Mouse (Mus musculus) liver, embryonic 14.5 days (tissue): ENCODE data around the gene Celf1. TPM values are rescaled to one million over a fixed set of nuclear protein-coding genes. Genes with fewer than 3 reads are reported as not detected.

Experiments
- ATAC-seq: fragments of 200-750 bp; cut with Nextera tagmentation; 2 replicates; pipeline ENCODE4 v1.8.0; 2017; ENCODE audit warnings: moderate number of reproducible peaks, mild to moderate bottlenecking, moderate library complexity; ENCODE audit not compliant: insufficient read depth
- DNase-seq, 3 experiments: peaks; one replicate each; pipeline ENCODE4 v3.0.0-alpha.2; 2012 to 2013; ENCODE audit warnings: low read depth in 3 of 3, low spot score in 3 of 3
- H3K27ac ChIP-seq: fragments of 300-500 bp; sonication (generic); 2 replicates; pipeline ENCODE4 v1.5.1; 2014; ENCODE audit warnings: moderate library complexity, mild to moderate bottlenecking, control low read depth, inconsistent platforms
- H3K27me3 ChIP-seq: fragments of 300-500 bp; sonication (generic); 2 replicates; pipeline ENCODE4 v1.6.1; 2014; ENCODE audit warnings: mild to moderate bottlenecking, low read length, moderate library complexity; ENCODE audit not compliant: control insufficient read depth, insufficient read depth
- H3K36me3 ChIP-seq: fragments of 300-500 bp; sonication (generic); replicated peaks from 2 replicates; pipeline ENCODE4 v1.6.1; 2014; ENCODE audit warnings: low read depth; ENCODE audit not compliant: control insufficient read depth, insufficient read depth
- H3K4me1 ChIP-seq, 2 experiments: fragments of 200-500 bp in 1 of 2; fragments of 300-500 bp in 1 of 2; sonication (generic) in 1 of 2; replicated peaks; 2 replicates each; pipeline ENCODE4 v1.6.1; 2012 to 2014; ENCODE audit warnings: antibody characterized with exemption in 1 of 2, inconsistent platforms in 1 of 2, low read length in 1 of 2; ENCODE audit not compliant: control insufficient read depth in 2 of 2, insufficient read depth in 2 of 2
- H3K4me2 ChIP-seq: fragments of 300-500 bp; sonication (generic); 2 replicates; pipeline ENCODE4 v1.6.1; 2014; ENCODE audit warnings: low read depth, mild to moderate bottlenecking, control low read depth, moderate library complexity
- H3K4me3 ChIP-seq, 2 experiments: fragments of 200-500 bp in 1 of 2; fragments of 300-500 bp in 1 of 2; sonication (generic) in 1 of 2; 2 replicates each; pipeline ENCODE4 v1.5.1; 2012 to 2014; ENCODE audit warnings: low read depth in 2 of 2, low read length in 2 of 2, mild to moderate bottlenecking in 2 of 2, control low read depth in 1 of 2, inconsistent platforms in 1 of 2, moderate library complexity in 1 of 2; ENCODE audit not compliant: insufficient read depth in 1 of 2
- H3K9ac ChIP-seq: fragments of 300-500 bp; sonication (generic); replicated peaks from 2 replicates; pipeline ENCODE4 v1.6.1; 2014; ENCODE audit warnings: mild to moderate bottlenecking, control low read depth, moderate library complexity
- H3K9me3 ChIP-seq: fragments of 300-500 bp; sonication (generic); 2 replicates; pipeline ENCODE4 v1.6.1; 2016; ENCODE audit warnings: low read length, mixed read lengths; ENCODE audit not compliant: control insufficient read depth
- CTCF ChIP-seq: IDR thresholded peaks from 2 replicates; pipeline ENCODE4 v1.5.1; 2016; ENCODE audit warnings: antibody characterized with exemption, low read depth, control low read depth
- EP300 ChIP-seq: IDR thresholded peaks from 2 replicates; pipeline ENCODE4 v1.6.1; 2016; ENCODE audit warnings: antibody characterized with exemption, low read depth
- WGBS: fragments of 180-500 bp; shearing (Covaris S2); extraction: QIAGEN DNeasy Blood & Tissue Kit; methylation state at CpG from one replicate; pipeline ENCODE4 v1.1.7; 2014; ENCODE audit not compliant: insufficient replicate concordance; 5-methylcytosine and 5-hydroxymethylcytosine counted together
- polyA plus RNA-seq, 2 experiments: library from polyadenylated mRNA; depleted of rRNA in 1 of 2; stranded (reverse) in 1 of 2; unstranded in 1 of 2; fragments of >200 nt; fragmentation: Nextera tagmentation in 1 of 2; extraction: Ambion mirVana in 1 of 2; gene quantifications; 2 replicates each; pipeline versions ENCODE4 v1.2.1 to v1.2.3; 2012 to 2014

Gene Celf1
- polyA plus RNA-seq, 2 experiments, result 33.5 to 37.9 TPM

- ATAC-seq (no peak), DNase-seq (no peak)
- Histone ChIP-seq H3K4me1 (peaks cover 24 to 25% of the 10 kb centered on the region in 2 experiments), H3K4me3 (no peak overlapping the region), H3K9ac (no peak overlapping the region), H3K4me2 (no peak overlapping the region), H3K27ac (no peak overlapping the region), H3K9me3 (no peaks in the 10 kb centered on the region), H3K36me3 (no peaks in the 10 kb centered on the region), H3K27me3 (no peaks in the 10 kb centered on the region)
- no peak for TF ChIP-seq EP300
- TF ChIP-seq CTCF, result no peak
- WGBS, result 71% methylated on average over 4 of the region's 4 CpGs
Measured at GRCm38 (mm10) chr2:91031216-91031615, 91.0 kb downstream of the Celf1 start.

GRCm38 (mm10) chr2:91033000-91033399 lies 92.8 kb downstream of the Celf1 start:
- ATAC-seq, result 0 out of 2 replicates have a peak, but pooled peaks have one; percentile 6
- no peaks in the 10 kb centered on the region for H3K36me3 ChIP-seq
- DNase-seq, result no peak
- peaks cover 11 to 13% of the 10 kb centered on the region in 2 experiments for H3K4me1 ChIP-seq
- TF ChIP-seq CTCF, result peak; percentile 57
- no peak for TF ChIP-seq EP300
- no peak overlapping the region for H3K4me3 ChIP-seq
- 11% methylated on average over 3 of the region's 3 CpGs for WGBS
- no peaks in the 10 kb centered on the region for H3K9me3 ChIP-seq
- H3K4me2 ChIP-seq, result no peak overlapping the region
- no peak overlapping the region for H3K27ac ChIP-seq
- H3K27me3 ChIP-seq, result no peaks in the 10 kb centered on the region
- H3K9ac ChIP-seq, result no peak overlapping the region

GRCm38 (mm10) chr2:91035385-91035784 lies 95.2 kb downstream of the Celf1 start, which contains the start of gene Rapsn:
Gene Rapsn, plus strand, starts transcription at chr2:91035620.
- DNase-seq (no peak), ATAC-seq (no peak)
- H3K4me1 ChIP-seq, result peaks cover 0 to 2% of the 10 kb centered on the region in 2 experiments; a peak in 1 of 4 replicates
- no peak within 1 kb of the TSS for H3K4me3 ChIP-seq
- H3K9ac ChIP-seq, result no peak within 1 kb of the TSS
- TF ChIP-seq CTCF (no peak), EP300 (no peak)
- H3K9me3 ChIP-seq, result no peaks in the 10 kb centered on the region
- 69% methylated on average over 9 of the region's 9 CpGs for WGBS
- no peaks in the 10 kb centered on the region for H3K36me3 ChIP-seq
- H3K27me3 ChIP-seq, result no peaks in the 10 kb centered on the region
- no peak within 1 kb of the TSS for H3K4me2 ChIP-seq
- H3K27ac ChIP-seq, result no peak within 1 kb of the TSS

GRCm38 (mm10) chr2:91041786-91042185 lies 101.6 kb downstream of the Celf1 start:
- no peaks in the 10 kb centered on the region for H3K9me3 ChIP-seq
- TF ChIP-seq CTCF (no peak), EP300 (no peak)
- DNase-seq (no peak), ATAC-seq (no peak)
- H3K27me3 ChIP-seq, result no peaks in the 10 kb centered on the region
- H3K36me3 ChIP-seq, result no peaks in the 10 kb centered on the region
- no peak overlapping the region for H3K27ac ChIP-seq
- 73% methylated on average over 8 of the region's 8 CpGs for WGBS
- peaks cover 0 to 9% of the 10 kb centered on the region in 2 experiments; a peak in 3 of 4 replicates for H3K4me1 ChIP-seq
- H3K9ac ChIP-seq, result no peak overlapping the region
- no peak overlapping the region for H3K4me3 ChIP-seq
- H3K4me2 ChIP-seq, result no peak overlapping the region

GRCm38 (mm10) chr2:91042651-91043398 lies 102.6 kb downstream of the Celf1 start:
- no peak overlapping the region for H3K4me2 ChIP-seq
- peaks cover 0 to 9% of the 10 kb centered on the region in 2 experiments; a peak in 3 of 4 replicates for H3K4me1 ChIP-seq
- 35% methylated on average over 21 of the region's 21 CpGs for WGBS
- DNase-seq (no peak), ATAC-seq (0 out of 2 replicates have a peak, but pooled peaks have one; percentile 22)
- no peak for TF ChIP-seq EP300
- TF ChIP-seq CTCF, result no peak
- no peaks in the 10 kb centered on the region for H3K27me3 ChIP-seq
- no peaks in the 10 kb centered on the region for H3K9me3 ChIP-seq
- no peak overlapping the region for H3K9ac ChIP-seq
- no peak overlapping the region for H3K27ac ChIP-seq
- H3K36me3 ChIP-seq, result no peaks in the 10 kb centered on the region
- H3K4me3 ChIP-seq, result no peak overlapping the region
